Mouse (Mus musculus): ENCODE measurements at regions not wholly inside any gene's neighbourhood (a gene's known extent, or its start where the extent isn't known, plus 50 kb on each side); places are given as distances from the start of the nearest gene placed in this dataset.

GRCm38 (mm10) chr13:57269614-57270013 lies 373.8 kb upstream of the Trpc7 start:
- TF ChIP-seq POLR2A (IDR thresholded peaks at IDR 0.05; ENCODE audit: extremely low read depth, insufficient read depth, low read length) (no peak), CTCF (IDR thresholded peaks at IDR 0.05; ENCODE audit: extremely low read depth, insufficient read depth, low read length) (peak; percentile 97)
- Histone ChIP-seq H3K4me1 (ENCODE audit: control insufficient read depth, insufficient read depth, low read length) (no peaks in the 10 kb centered on the region), H3K4me3 (ENCODE audit: insufficient read depth, low read length) (no peak overlapping the region), H3K27ac (ENCODE audit: insufficient read depth, low read length) (no peak overlapping the region)

GRCm38 (mm10) chr13:57259920-57260319 lies 364.1 kb upstream of the Trpc7 start:
- TF ChIP-seq POLR2A (IDR thresholded peaks at IDR 0.05; ENCODE audit: extremely low read depth, insufficient read depth, low read length) (no peak), CTCF (IDR thresholded peaks at IDR 0.05; ENCODE audit: extremely low read depth, insufficient read depth, low read length) (peak; percentile 95)
- H3K4me1 ChIP-seq (ENCODE audit: control insufficient read depth, insufficient read depth, low read length), result no peaks in the 10 kb centered on the region
- H3K4me3 ChIP-seq (ENCODE audit: insufficient read depth, low read length), result no peak overlapping the region
- H3K27ac ChIP-seq (ENCODE audit: insufficient read depth, low read length), result no peak overlapping the region

GRCm38 (mm10) chr13:57259474-57259873 lies 363.7 kb upstream of the Trpc7 start:
- Histone ChIP-seq H3K27ac (ENCODE audit: insufficient read depth, low read length) (no peak overlapping the region), H3K4me1 (ENCODE audit: control insufficient read depth, insufficient read depth, low read length) (no peaks in the 10 kb centered on the region), H3K4me3 (ENCODE audit: insufficient read depth, low read length) (no peak overlapping the region)
- TF ChIP-seq POLR2A (IDR thresholded peaks at IDR 0.05; ENCODE audit: extremely low read depth, insufficient read depth, low read length) (no peak), CTCF (IDR thresholded peaks at IDR 0.05; ENCODE audit: extremely low read depth, insufficient read depth, low read length) (no peak)

GRCm38 (mm10) chr13:57255920-57256319 lies 360.1 kb upstream of the Trpc7 start:
- H3K4me3 ChIP-seq (ENCODE audit: insufficient read depth, low read length), result no peak overlapping the region
- TF ChIP-seq CTCF (IDR thresholded peaks at IDR 0.05; ENCODE audit: extremely low read depth, insufficient read depth, low read length) (no peak), POLR2A (IDR thresholded peaks at IDR 0.05; ENCODE audit: extremely low read depth, insufficient read depth, low read length) (no peak)
- no peaks in the 10 kb centered on the region for H3K4me1 ChIP-seq (ENCODE audit: control insufficient read depth, insufficient read depth, low read length)
- no peak overlapping the region for H3K27ac ChIP-seq (ENCODE audit: insufficient read depth, low read length)

- no peak for TF ChIP-seq POLR2A (IDR thresholded peaks at IDR 0.05; ENCODE audit: extremely low read depth, insufficient read depth, low read length)
- no peak for TF ChIP-seq CTCF (IDR thresholded peaks at IDR 0.05; ENCODE audit: extremely low read depth, insufficient read depth, low read length)
- Histone ChIP-seq H3K27ac (ENCODE audit: insufficient read depth, low read length) (no peak overlapping the region), H3K4me1 (ENCODE audit: control insufficient read depth, insufficient read depth, low read length) (no peaks in the 10 kb centered on the region), H3K4me3 (ENCODE audit: insufficient read depth, low read length) (no peak overlapping the region)
Measured at GRCm38 (mm10) chr13:57249851-57250250, 354.1 kb upstream of the Trpc7 start.

GRCm38 (mm10) chr13:57249401-57249800 lies 353.6 kb upstream of the Trpc7 start:
- TF ChIP-seq POLR2A (IDR thresholded peaks at IDR 0.05; ENCODE audit: extremely low read depth, insufficient read depth, low read length) (no peak), CTCF (IDR thresholded peaks at IDR 0.05; ENCODE audit: extremely low read depth, insufficient read depth, low read length) (no peak)
- no peak overlapping the region for H3K27ac ChIP-seq (ENCODE audit: insufficient read depth, low read length)
- no peaks in the 10 kb centered on the region for H3K4me1 ChIP-seq (ENCODE audit: control insufficient read depth, insufficient read depth, low read length)
- H3K4me3 ChIP-seq (ENCODE audit: insufficient read depth, low read length), result no peak overlapping the region

- H3K4me1 ChIP-seq (ENCODE audit: control insufficient read depth, insufficient read depth, low read length), result no peaks in the 10 kb centered on the region
- no peak for TF ChIP-seq CTCF (IDR thresholded peaks at IDR 0.05; ENCODE audit: extremely low read depth, insufficient read depth, low read length)
- TF ChIP-seq POLR2A (IDR thresholded peaks at IDR 0.05; ENCODE audit: extremely low read depth, insufficient read depth, low read length), result no peak
- 0 out of 2 replicates have a peak overlapping the region, but pooled peaks have one; percentile 9 for H3K4me3 ChIP-seq (ENCODE audit: insufficient read depth, low read length)
Measured at GRCm38 (mm10) chr13:57246238-57246963, 350.6 kb upstream of the Trpc7 start.

GRCm38 (mm10) chr13:57236917-57237316 lies 341.1 kb upstream of the Trpc7 start:
- no peak overlapping the region for H3K27ac ChIP-seq (ENCODE audit: insufficient read depth, low read length)
- H3K4me1 ChIP-seq (ENCODE audit: control insufficient read depth, insufficient read depth, low read length), result no peaks in the 10 kb centered on the region
- TF ChIP-seq CTCF (IDR thresholded peaks at IDR 0.05; ENCODE audit: extremely low read depth, insufficient read depth, low read length), result no peak
- TF ChIP-seq POLR2A (IDR thresholded peaks at IDR 0.05; ENCODE audit: extremely low read depth, insufficient read depth, low read length), result no peak
- no peak overlapping the region for H3K4me3 ChIP-seq (ENCODE audit: insufficient read depth, low read length)

More at GRCm38 (mm10) chr13:57246238-57246963, 350.6 kb upstream of the Trpc7 start:
- H3K27ac ChIP-seq (ENCODE audit: insufficient read depth, low read length), result no peak overlapping the region

GRCm38 (mm10) chr13:57236211-57236610 lies 340.4 kb upstream of the Trpc7 start:
- TF ChIP-seq CTCF (IDR thresholded peaks at IDR 0.05; ENCODE audit: extremely low read depth, insufficient read depth, low read length), result no peak
- TF ChIP-seq POLR2A (IDR thresholded peaks at IDR 0.05; ENCODE audit: extremely low read depth, insufficient read depth, low read length), result no peak
- Histone ChIP-seq H3K4me3 (ENCODE audit: insufficient read depth, low read length) (no peak overlapping the region), H3K4me1 (ENCODE audit: control insufficient read depth, insufficient read depth, low read length) (no peaks in the 10 kb centered on the region), H3K27ac (ENCODE audit: insufficient read depth, low read length) (no peak overlapping the region)

- no peaks in the 10 kb centered on the region for H3K4me1 ChIP-seq (ENCODE audit: control insufficient read depth, insufficient read depth, low read length)
- H3K4me3 ChIP-seq (ENCODE audit: insufficient read depth, low read length), result no peak overlapping the region
- no peak for TF ChIP-seq CTCF (IDR thresholded peaks at IDR 0.05; ENCODE audit: extremely low read depth, insufficient read depth, low read length)
- no peak for TF ChIP-seq POLR2A (IDR thresholded peaks at IDR 0.05; ENCODE audit: extremely low read depth, insufficient read depth, low read length)
- no peak overlapping the region for H3K27ac ChIP-seq (ENCODE audit: insufficient read depth, low read length)
Measured at GRCm38 (mm10) chr13:57232906-57233305, 337.1 kb upstream of the Trpc7 start.

Data from cortical plate, adult 2 months (tissue).